Mouse (Mus musculus) small intestine, adult 2 months (tissue): ENCODE measurements at regions not wholly inside any gene's neighbourhood (a gene's known extent, or its start where the extent isn't known, plus 50 kb on each side); places are given as distances from the start of the nearest gene placed in this dataset.

Experiments
- H3K27ac ChIP-seq: fragments of 200-500 bp; 2 replicates; pipeline ENCODE4 v1.5.1; 2012; ENCODE audit warnings: low read depth, low read length, control low read depth, inconsistent platforms; ENCODE audit not compliant: insufficient read depth
- H3K27me3 ChIP-seq: fragments of 200-500 bp; 2 replicates; pipeline ENCODE4 v1.6.1; 2012; ENCODE audit warnings: mild to moderate bottlenecking, moderate library complexity, low read length, inconsistent platforms; ENCODE audit not compliant: control insufficient read depth, insufficient read depth
- H3K36me3 ChIP-seq: fragments of 200-500 bp; 2 replicates; pipeline ENCODE4 v1.6.1; 2012; ENCODE audit warnings: mild to moderate bottlenecking, low read length, control low read depth, inconsistent platforms; ENCODE audit not compliant: control insufficient read depth, insufficient read depth
- H3K4me1 ChIP-seq: fragments of 200-500 bp; 2 replicates; pipeline ENCODE4 v1.6.1; 2012; ENCODE audit warnings: low read length, inconsistent platforms, mixed read lengths; ENCODE audit not compliant: control insufficient read depth, insufficient read depth, insufficient read length
- H3K4me3 ChIP-seq: fragments of 200-500 bp; 2 replicates; pipeline ENCODE4 v1.5.1; 2012; ENCODE audit warnings: low read depth, mild to moderate bottlenecking, control low read depth, inconsistent platforms, low read length, moderate library complexity
- CTCF ChIP-seq: fragments of 200-500 bp; IDR thresholded peaks from 2 replicates; pipeline ENCODE4 v1.5.1; 2012; ENCODE audit warnings: low read depth, mild to moderate bottlenecking, control low read depth, inconsistent platforms, low read length, moderate library complexity, mixed read lengths; ENCODE audit not compliant: insufficient replicate concordance, insufficient read length; ENCODE audit errors: extremely low read depth
- POLR2A ChIP-seq: fragments of 200-500 bp; IDR thresholded peaks from 2 replicates; pipeline ENCODE4 v1.6.1; 2012; ENCODE audit warnings: low read depth, mild to moderate bottlenecking, control low read depth, inconsistent platforms, low read length, moderate library complexity
- WGBS: fragments of 180-500 bp; shearing (Covaris S2); methylation state at CpG from one replicate; pipeline ENCODE4 v1.1.7; 2018; 5-methylcytosine and 5-hydroxymethylcytosine counted together

- TF ChIP-seq POLR2A: no peak
- TF ChIP-seq CTCF: no peak
- Histone ChIP-seq H3K27ac (no peak overlapping the region), H3K4me1 (0 out of 2 replicates have a peak, but pooled peaks cover 2% of the 10 kb centered on the region), H3K4me3 (no peak overlapping the region), H3K36me3 (no peaks in the 10 kb centered on the region), H3K27me3 (no peaks in the 10 kb centered on the region)
- WGBS: 81% methylated on average over 1 of the region's 1 CpGs
These were observed 88.5 kb downstream of the E330014E10Rik start for GRCm38 (mm10) chr5:95864252-95864651.

- WGBS: 36% methylated on average over 3 of the region's 3 CpGs
These were observed 89.1 kb downstream of the E330014E10Rik start for GRCm38 (mm10) chr5:95864725-95865492.

GRCm38 (mm10) chr5:95865516-95865915 lies 89.7 kb downstream of the E330014E10Rik start:
- Histone ChIP-seq H3K4me3 (no peak overlapping the region), H3K27ac (no peak overlapping the region), H3K4me1 (0 out of 2 replicates have a peak, but pooled peaks cover 2% of the 10 kb centered on the region), H3K36me3 (no peaks in the 10 kb centered on the region), H3K27me3 (no peaks in the 10 kb centered on the region)
- WGBS: 26% methylated on average over 2 of the region's 2 CpGs
- TF ChIP-seq POLR2A (no peak), CTCF (no peak)

More at GRCm38 (mm10) chr5:95864725-95865492, 89.1 kb downstream of the E330014E10Rik start:
- Histone ChIP-seq H3K4me3 (no peak overlapping the region), H3K27me3 (no peaks in the 10 kb centered on the region), H3K36me3 (no peaks in the 10 kb centered on the region), H3K27ac (peak overlapping the region; percentile 49; the same call in 1 of the 2 replicates), H3K4me1 (0 out of 2 replicates have a peak, but pooled peaks cover 2% of the 10 kb centered on the region)
- TF ChIP-seq CTCF: no peak
- no peak for TF ChIP-seq POLR2A

GRCm38 (mm10) chr5:95866848-95867495 lies 89.8 kb upstream of the Cxcl13 start:
- Histone ChIP-seq H3K4me3 (no peak overlapping the region), H3K27me3 (no peaks in the 10 kb centered on the region), H3K27ac (no peak overlapping the region), H3K4me1 (0 out of 2 replicates have a peak, but pooled peaks cover 2% of the 10 kb centered on the region), H3K36me3 (no peaks in the 10 kb centered on the region)
- 76% methylated on average over 4 of the region's 4 CpGs for WGBS
- no peak for TF ChIP-seq CTCF
- no peak for TF ChIP-seq POLR2A

GRCm38 (mm10) chr5:95870336-95870845 lies 86.4 kb upstream of the Cxcl13 start:
- no peaks in the 10 kb centered on the region for H3K4me1 ChIP-seq
- no peak for TF ChIP-seq CTCF
- no peak for TF ChIP-seq POLR2A
- H3K4me3 ChIP-seq: no peak overlapping the region
- H3K36me3 ChIP-seq: no peaks in the 10 kb centered on the region
- H3K27ac ChIP-seq: no peak overlapping the region
- 47% methylated on average over 3 of the region's 3 CpGs for WGBS
- H3K27me3 ChIP-seq: no peaks in the 10 kb centered on the region

GRCm38 (mm10) chr5:95874969-95875368 lies 81.8 kb upstream of the Cxcl13 start:
- Histone ChIP-seq H3K36me3 (no peaks in the 10 kb centered on the region), H3K27me3 (no peaks in the 10 kb centered on the region), H3K4me3 (no peak overlapping the region), H3K27ac (no peak overlapping the region), H3K4me1 (no peaks in the 10 kb centered on the region)
- TF ChIP-seq CTCF: no peak
- TF ChIP-seq POLR2A: no peak
- WGBS: 67% methylated on average over 5 of the region's 5 CpGs

GRCm38 (mm10) chr5:95880914-95881313 lies 75.8 kb upstream of the Cxcl13 start:
- no peaks in the 10 kb centered on the region for H3K36me3 ChIP-seq

More at GRCm38 (mm10) chr5:95880914-95881313, 75.8 kb upstream of the Cxcl13 start:
- Histone ChIP-seq H3K27me3 (no peaks in the 10 kb centered on the region), H3K4me1 (no peaks in the 10 kb centered on the region), H3K4me3 (no peak overlapping the region), H3K27ac (no peak overlapping the region)
- TF ChIP-seq POLR2A (no peak), CTCF (peak; percentile 71; the same call in 1 of the 2 replicates)
